Mouse (Mus musculus) midbrain, embryonic 10.5 days (tissue): ENCODE measurements at regions not wholly inside any gene's neighbourhood (a gene's known extent, or its start where the extent isn't known, plus 50 kb on each side); places are given as distances from the start of the nearest gene placed in this dataset.

Experiments
- DNase-seq: peaks from one replicate; pipeline ENCODE4 v3.0.0-alpha.2; 2017; ENCODE audit warnings: low spot score
- H3K27ac ChIP-seq: fragments of 300-500 bp; sonication (generic); replicated peaks from 2 replicates; pipeline ENCODE4 v1.5.1; 2016; ENCODE audit warnings: mild to moderate bottlenecking
- H3K27me3 ChIP-seq: fragments of 300-500 bp; sonication (generic); 2 replicates; pipeline ENCODE4 v1.6.1; 2016; ENCODE audit warnings: low read depth, mild to moderate bottlenecking; ENCODE audit not compliant: poor library complexity, severe bottlenecking
- H3K36me3 ChIP-seq: fragments of 300-500 bp; sonication (generic); 2 replicates; pipeline ENCODE4 v1.6.1; 2016; ENCODE audit warnings: mild to moderate bottlenecking, moderate library complexity
- H3K4me1 ChIP-seq: fragments of 300-500 bp; sonication (generic); 2 replicates; pipeline ENCODE4 v1.6.1; 2016
- H3K4me3 ChIP-seq: fragments of 300-500 bp; sonication (generic); 2 replicates; pipeline ENCODE4 v1.5.1; 2016; ENCODE audit warnings: mild to moderate bottlenecking, moderate library complexity
- H3K9me3 ChIP-seq: fragments of 300-500 bp; sonication (generic); replicated peaks from 2 replicates; pipeline ENCODE4 v1.6.1; 2016; ENCODE audit warnings: mild to moderate bottlenecking
- WGBS: fragments of 180-500 bp; shearing (Covaris S2); methylation state at CpG from one replicate; pipeline ENCODE4 v1.1.7; 2016; 5-methylcytosine and 5-hydroxymethylcytosine counted together

DNA sequence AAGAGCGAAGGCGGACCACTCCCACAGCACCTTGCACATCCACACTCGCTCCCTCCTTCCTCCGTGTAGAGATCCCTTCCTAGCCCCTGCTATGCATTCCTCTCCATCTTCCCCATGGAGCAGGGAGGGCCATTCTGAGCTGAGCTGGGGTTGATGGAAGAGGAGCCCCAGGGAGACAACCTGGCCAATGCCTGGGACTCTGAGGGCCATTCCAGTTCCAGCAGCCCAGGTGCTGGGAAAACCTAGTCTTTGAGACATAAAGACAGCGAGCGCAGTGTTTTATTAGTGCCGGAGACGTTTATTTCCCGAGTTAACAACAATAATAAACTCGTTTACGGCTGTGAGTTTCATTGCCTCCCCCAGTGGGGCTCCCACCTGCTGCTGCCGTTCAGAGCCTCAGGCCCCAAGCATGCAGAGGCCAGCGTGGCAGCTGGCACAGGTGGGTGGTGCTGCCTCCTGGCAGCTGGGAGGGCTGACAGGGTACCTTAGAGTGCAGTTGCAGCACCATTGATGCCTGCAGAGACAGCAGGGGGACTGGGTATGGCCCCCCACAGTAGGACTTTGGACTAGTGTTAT, 287.4 kb upstream of the Tle3 start:
- Histone ChIP-seq H3K36me3 (no peaks in the 10 kb centered on the region), H3K4me1 (peaks cover 15% of the 10 kb centered on the region), H3K27ac (no peak overlapping the region), H3K27me3 (peaks cover 21% of the 10 kb centered on the region), H3K4me3 (no peak overlapping the region), H3K9me3 (no peaks in the 10 kb centered on the region)
- 77% methylated on average over 13 of the region's 13 CpGs for WGBS
- DNase-seq: no peak

DNA sequence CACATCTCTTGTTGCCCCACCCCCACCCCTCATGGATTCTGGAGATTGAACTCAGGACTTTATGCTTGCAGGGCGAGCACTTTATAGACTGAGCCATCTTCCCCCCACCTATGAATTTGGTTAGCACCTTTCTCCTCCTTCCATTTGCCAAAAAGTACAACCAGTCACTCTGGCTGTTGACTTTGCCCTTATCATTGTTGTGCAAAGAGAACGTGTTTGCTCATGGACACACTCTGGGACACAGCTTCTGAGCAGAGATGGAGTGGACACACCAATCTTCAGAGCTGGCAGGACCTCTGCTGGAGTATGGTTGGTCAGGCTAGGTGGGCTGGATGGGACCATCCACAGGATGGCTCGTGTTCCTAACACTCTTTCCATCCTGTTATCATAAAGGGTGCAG, 285.1 kb upstream of the Tle3 start:
- no peaks in the 10 kb centered on the region for H3K9me3 ChIP-seq
- WGBS: 90% methylated on average over 3 of the region's 3 CpGs
- peaks cover 5% of the 10 kb centered on the region for H3K4me1 ChIP-seq
- peaks cover 21% of the 10 kb centered on the region for H3K27me3 ChIP-seq
- no peaks in the 10 kb centered on the region for H3K36me3 ChIP-seq
- no peak overlapping the region for H3K27ac ChIP-seq
- H3K4me3 ChIP-seq: no peak overlapping the region
- no peak for DNase-seq

DNA sequence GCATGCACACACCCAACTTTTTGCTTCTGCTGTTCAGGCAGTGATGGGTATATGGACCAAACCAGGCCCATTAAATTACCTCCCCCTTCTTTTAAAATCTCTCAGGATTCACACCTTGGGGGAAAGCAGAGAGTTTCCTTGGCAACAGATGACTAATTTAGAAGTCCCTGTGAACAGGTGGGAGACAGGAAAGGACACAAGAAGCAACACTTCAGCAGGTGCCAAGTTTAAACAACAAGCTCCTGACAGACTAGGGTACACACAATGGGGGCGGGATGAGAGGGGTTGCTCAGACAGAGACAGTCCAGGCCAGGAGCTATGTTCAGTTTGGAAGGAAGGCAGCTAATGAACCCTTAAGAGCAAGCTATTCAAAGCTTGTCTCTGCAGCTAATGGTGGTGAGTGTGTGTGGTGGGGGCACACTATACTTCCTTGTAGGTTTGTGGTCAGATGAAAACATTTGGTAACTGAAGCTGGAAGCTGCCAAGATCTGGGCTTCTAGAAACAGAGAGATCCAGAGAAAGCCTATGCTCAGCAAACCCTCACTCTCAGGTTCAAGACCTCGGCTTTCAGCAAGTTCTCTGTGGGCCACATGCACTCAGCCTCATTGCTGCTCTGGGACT, 283.0 kb upstream of the Tle3 start:
- Histone ChIP-seq H3K27me3 (peaks cover 15% of the 10 kb centered on the region; the same call in 1 of the 2 replicates), H3K36me3 (no peaks in the 10 kb centered on the region), H3K4me1 (peaks cover 3% of the 10 kb centered on the region; the same call in 1 of the 2 replicates), H3K4me3 (no peak overlapping the region), H3K9me3 (no peaks in the 10 kb centered on the region), H3K27ac (no peak overlapping the region)
- no peak for DNase-seq
- 89% methylated on average over 2 of the region's 2 CpGs for WGBS

DNA sequence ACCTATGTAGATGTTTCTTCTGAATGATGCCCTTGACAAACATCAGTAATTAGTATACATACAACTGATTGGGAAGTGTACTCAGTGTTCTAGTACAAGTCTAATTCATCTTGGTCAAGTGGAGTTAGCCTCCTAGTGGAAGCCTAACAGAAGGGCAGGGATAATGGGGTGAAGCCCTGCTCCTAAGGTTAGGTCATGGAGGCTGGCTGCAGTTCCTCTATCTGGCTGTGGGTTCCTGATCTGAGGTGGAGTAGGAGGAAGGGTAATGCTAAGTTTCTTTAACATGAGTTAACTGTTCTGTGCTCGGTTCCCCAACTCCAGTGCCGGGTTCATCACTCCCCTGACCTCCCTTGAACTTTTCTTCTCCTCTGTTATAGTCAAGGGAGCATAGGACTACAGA, 281.1 kb upstream of the Tle3 start:
- Histone ChIP-seq H3K4me3 (no peak overlapping the region), H3K36me3 (no peaks in the 10 kb centered on the region), H3K9me3 (no peaks in the 10 kb centered on the region), H3K27me3 (no peaks in the 10 kb centered on the region), H3K27ac (no peak overlapping the region), H3K4me1 (peaks cover 3% of the 10 kb centered on the region; the same call in 1 of the 2 replicates)
- 98% methylated on average over 2 of the region's 2 CpGs for WGBS
- DNase-seq: no peak

DNA sequence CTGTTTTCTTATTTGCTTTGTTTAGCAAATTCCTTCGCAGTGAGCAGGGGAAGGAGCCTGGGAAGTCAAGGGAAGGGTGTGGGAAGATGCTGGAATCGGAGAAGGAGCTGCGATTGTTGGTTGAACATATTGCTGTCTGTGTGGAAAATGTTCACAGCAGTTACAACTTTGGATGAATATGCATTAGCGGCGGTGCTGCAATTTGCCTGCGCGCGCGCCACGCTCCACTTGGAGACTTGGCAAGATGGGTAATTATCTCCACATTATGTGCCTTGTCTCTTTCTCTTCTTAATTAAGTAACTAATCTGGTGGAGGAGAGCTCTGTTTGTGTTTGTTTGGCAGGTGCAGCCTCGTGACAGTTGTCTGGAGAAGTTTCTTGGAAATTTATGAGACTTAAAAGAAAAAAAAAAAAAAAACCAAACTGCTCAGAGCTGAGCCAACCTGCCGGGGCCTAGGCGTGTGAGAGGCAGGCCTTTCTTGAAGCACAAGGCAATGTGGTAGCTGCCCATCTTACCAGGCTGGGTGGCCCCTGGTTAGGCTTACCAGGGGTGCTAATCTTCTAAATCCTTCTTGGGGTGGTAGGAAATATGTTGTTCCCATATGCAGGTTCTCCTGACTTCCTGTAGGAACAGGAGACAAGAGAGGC, 279.2 kb upstream of the Tle3 start:
- Histone ChIP-seq H3K4me3 (no peak overlapping the region), H3K36me3 (no peaks in the 10 kb centered on the region), H3K4me1 (peaks cover 3% of the 10 kb centered on the region; the same call in 1 of the 2 replicates), H3K9me3 (no peaks in the 10 kb centered on the region), H3K27ac (no peak overlapping the region), H3K27me3 (no peaks in the 10 kb centered on the region)
- WGBS: 89% methylated on average over 13 of the region's 13 CpGs
- DNase-seq: no peak

- no peaks in the 10 kb centered on the region for H3K27me3 ChIP-seq
- H3K4me1 ChIP-seq: peaks cover 10% of the 10 kb centered on the region
- H3K4me3 ChIP-seq: no peak overlapping the region
- WGBS: 94% methylated on average over 2 of the region's 2 CpGs
- no peaks in the 10 kb centered on the region for H3K36me3 ChIP-seq
- H3K9me3 ChIP-seq: no peaks in the 10 kb centered on the region
- no peak overlapping the region for H3K27ac ChIP-seq
- no peak for DNase-seq
Measured at GRCm38 (mm10) chr9:61095069-61095775, 276.9 kb upstream of the Tle3 start.

- Histone ChIP-seq H3K4me1 (peaks cover 49% of the 10 kb centered on the region), H3K27me3 (peaks cover 25% of the 10 kb centered on the region; the same call in 1 of the 2 replicates), H3K27ac (peak overlapping the region; percentile 74), H3K9me3 (no peaks in the 10 kb centered on the region), H3K4me3 (peak overlapping the region; percentile 12; the same call in 1 of the 2 replicates), H3K36me3 (no peaks in the 10 kb centered on the region)
- WGBS: 29% methylated on average over 7 of the region's 7 CpGs
- DNase-seq: peak; percentile 34
Measured at GRCm38 (mm10) chr9:61101741-61102450, 270.3 kb upstream of the Tle3 start.

GRCm38 (mm10) chr9:61102451-61103358, 269.5 kb upstream of the Tle3 start:
- WGBS: 44% methylated on average over 24 of the region's 24 CpGs
- H3K27me3 ChIP-seq: peaks cover 25% of the 10 kb centered on the region; the same call in 1 of the 2 replicates
- peak overlapping the region; percentile 74 for H3K27ac ChIP-seq
- peaks cover 54% of the 10 kb centered on the region for H3K4me1 ChIP-seq
- H3K4me3 ChIP-seq: peak overlapping the region; percentile 12; the same call in 1 of the 2 replicates
- DNase-seq: peak; percentile 36
- no peaks in the 10 kb centered on the region for H3K36me3 ChIP-seq
- no peaks in the 10 kb centered on the region for H3K9me3 ChIP-seq

DNA sequence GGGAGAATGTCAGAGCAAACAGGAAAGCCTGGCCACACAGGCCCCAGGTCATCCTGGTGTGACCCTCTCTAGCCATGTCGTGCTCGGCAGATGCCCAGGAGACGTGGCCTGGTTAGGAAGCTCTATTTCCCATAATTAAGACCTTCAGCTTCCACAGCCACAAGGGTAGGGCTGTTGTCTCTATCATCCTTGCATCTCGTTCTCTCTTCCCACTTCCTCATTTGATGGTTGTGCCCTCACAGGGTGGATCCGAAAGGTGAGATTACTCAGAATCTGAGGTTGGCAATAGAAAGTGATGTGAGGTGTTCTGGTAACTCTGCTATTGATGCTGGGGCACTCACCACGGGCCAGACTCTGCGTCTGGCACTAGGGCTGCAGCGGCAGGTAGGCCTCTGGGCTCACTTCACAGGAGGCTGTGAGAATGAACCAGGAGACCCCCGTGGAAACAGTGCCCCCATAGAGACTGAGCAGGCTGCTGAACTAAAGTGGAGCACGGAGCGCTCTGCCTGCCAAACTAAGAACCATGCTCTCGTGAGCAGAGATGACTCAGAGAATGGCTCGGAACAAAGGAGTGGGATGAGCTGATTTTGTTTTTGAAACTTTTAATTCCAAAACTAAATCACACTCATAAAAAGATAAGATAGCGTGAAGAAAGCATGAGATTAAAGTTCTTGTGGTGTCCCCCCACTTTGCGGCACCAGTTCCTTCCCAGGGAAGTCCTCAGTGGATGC, 266.5 kb upstream of the Tle3 start:
- Histone ChIP-seq H3K4me1 (peaks cover 52% of the 10 kb centered on the region), H3K27me3 (peaks cover 31% of the 10 kb centered on the region; the same call in 1 of the 2 replicates), H3K36me3 (no peaks in the 10 kb centered on the region), H3K4me3 (no peak overlapping the region), H3K27ac (peak overlapping the region; percentile 46; the same call in 1 of the 2 replicates), H3K9me3 (no peaks in the 10 kb centered on the region)
- DNase-seq: no peak
- 77% methylated on average over 15 of the region's 15 CpGs for WGBS

DNA sequence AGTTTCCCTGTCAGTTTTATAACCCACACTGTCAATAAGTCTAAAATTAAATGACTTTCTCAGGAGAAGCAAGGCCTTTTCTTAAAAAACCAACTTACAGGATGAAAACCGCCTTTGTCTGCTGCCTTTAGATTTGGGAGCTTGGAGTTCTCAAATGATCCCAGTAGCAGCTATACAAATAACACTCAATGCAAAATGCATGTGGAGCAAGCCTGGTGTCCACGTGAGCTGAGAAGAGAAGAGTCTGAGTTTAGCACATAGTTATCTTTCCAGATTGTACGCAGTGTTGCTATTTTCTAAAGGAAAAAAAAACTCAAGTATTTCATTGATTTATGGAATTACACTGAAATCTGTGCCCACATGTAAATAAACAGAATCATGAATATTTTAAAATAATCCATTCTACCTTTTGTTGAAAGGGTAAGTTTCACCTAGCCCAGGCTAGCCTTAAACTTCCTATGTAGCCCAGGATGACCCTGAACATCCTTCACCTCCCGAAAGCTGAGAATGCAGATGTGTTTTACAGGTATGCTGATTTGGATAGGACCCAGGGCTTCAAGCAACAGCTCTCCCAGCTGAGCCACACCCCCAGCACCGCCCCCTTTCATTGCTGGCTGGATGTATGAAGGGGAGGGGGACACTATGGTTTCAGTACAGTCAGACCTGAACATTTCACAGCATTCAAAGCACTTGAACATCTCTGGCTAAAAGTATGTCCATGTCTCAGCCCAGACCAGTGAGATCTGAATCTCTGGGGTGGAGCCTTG, 262.5 kb upstream of the Tle3 start:
- Histone ChIP-seq H3K9me3 (no peaks in the 10 kb centered on the region), H3K4me3 (no peak overlapping the region), H3K36me3 (no peaks in the 10 kb centered on the region), H3K4me1 (peaks cover 47% of the 10 kb centered on the region), H3K27me3 (peaks cover 21% of the 10 kb centered on the region; the same call in 1 of the 2 replicates), H3K27ac (no peak overlapping the region)
- no peak for DNase-seq
- WGBS: 89% methylated on average over 5 of the region's 5 CpGs
